Mouse (Mus musculus) mesoderm, embryonic 11.5 days (tissue): ENCODE measurements around the gene Pxt1.
A peak's percentile ranks its signal among the peaks of the same experiment; 100 is the strongest.

Experiments used
- DNase-seq: peaks from one replicate; pipeline ENCODE4 v3.0.0-alpha.2; 2012; ENCODE audit warnings: low read depth, low spot score

Pxt1 gene

DNA sequence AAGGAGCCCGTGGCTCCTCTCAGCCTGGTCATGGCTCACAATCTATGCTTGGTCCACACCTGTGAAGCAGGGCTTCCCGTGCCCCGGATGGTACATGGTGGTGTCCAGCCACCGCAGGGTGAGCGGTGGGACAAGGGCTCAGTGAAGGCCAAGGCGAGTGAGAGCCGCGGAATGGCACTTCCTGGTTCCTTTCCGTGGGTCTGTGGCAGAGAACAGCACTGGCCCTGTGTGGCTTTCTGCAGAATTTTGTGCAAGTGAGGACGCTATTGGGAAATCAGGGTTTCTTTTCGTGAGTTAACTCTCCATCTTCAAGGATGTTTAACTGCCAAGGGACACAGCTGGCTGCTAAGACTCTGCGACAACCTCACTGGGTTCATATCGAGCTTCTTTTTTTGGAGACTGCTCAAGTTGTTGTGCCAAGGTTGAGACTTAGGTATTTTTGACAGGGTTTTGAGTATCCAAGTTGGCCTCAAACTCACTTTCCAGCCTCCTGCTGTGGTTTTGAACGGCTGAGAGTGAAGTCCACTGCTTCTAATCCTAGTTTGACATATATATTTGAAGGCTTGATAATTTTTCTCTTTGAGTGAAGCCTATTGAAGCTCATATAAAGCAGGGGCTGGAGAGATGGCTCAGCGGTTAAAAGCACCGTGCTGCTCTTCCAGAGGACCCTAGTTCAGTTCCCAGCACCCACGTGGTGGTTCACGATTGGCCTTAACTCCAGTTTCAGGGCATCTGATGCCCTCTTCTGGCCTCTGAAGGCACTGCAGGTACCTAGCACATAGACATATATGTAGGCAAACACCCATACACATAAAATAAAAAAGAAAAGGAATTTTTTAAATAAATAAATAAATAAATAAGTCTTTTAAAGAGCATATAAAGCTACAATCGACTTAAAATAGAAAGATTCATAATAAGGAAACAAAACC, 3.6 kb upstream of the Pxt1 start:
- no peak for DNase-seq

DNA sequence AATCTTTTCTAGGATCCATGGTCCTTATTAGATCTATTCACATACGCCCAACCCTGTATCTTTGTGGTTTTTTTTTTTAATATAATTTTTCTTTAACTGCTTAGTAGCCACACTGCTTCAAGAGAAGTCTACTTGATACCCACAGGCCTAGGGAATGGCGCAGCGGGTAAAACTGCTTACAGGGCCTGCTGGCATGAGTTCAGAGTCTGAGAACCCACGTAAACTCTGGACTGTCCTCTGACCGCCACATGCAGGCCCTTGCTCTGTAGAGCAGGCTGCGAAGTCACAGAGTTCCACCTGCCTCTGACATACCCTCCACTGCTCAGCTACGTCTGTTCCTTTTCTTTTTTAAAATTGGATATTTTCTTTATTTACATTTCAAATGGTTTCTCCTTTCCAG, 841 bp upstream of the Pxt1 start:
- DNase-seq = no peak

DNA sequence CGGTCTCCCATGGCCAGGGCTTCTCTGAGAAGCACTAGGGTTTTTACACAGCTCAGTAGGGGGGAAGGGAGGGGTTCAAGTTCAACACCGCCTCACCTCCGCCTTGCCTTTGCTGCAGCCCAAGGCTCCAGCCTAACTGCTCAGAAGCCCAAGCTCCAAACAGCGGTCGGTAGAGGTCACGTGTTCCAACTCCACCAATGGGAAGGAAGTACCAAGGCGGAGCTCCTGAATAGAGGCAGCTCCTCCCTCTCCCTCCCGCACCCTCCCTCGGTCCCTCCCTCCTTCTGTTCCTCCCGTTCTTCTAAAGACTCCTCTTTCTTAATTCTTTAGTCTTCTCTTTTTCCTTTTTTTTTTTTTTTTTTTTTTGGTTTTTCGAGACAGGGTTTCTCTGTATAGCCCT, 1.5 kb downstream of the Pxt1 start:
- DNase-seq = no peak

DNA sequence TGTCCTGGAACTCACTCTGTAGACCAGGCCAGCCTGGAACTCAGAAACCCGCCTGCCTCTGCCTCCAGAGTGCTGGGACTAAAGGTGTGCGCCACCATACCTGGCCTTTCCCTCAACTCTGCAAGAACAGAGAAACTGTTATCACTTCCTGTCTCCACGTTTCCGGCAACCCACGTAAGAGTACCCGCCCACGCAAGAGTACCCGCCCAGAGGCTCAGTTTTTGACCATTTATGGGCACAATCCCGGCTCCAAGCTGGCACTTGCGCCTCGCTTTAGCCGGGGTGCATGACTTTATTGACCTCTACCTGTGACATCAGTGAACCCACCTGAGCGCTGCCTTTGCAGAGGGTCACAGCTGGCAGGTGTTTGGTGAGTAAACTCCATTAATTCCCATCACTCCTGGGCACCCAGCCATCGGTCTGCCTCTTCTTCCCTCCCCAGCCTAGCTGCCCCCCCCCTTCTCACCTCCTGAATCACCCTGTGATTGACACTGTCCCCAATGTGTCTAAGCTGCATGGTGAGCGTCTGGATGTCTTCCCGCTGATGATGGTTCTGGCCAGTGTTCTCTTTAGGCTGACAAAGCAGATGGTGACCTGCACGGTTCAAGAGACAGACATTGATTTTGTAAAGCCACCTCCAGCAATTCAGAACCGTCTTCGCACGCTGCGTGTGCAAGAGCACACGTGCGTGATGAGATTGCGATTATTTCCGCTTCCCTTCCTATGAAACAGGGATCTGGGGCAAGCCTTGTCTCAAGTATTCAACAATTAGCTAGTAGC, 2.7 kb downstream of the Pxt1 start:
- no peak for DNase-seq

DNA sequence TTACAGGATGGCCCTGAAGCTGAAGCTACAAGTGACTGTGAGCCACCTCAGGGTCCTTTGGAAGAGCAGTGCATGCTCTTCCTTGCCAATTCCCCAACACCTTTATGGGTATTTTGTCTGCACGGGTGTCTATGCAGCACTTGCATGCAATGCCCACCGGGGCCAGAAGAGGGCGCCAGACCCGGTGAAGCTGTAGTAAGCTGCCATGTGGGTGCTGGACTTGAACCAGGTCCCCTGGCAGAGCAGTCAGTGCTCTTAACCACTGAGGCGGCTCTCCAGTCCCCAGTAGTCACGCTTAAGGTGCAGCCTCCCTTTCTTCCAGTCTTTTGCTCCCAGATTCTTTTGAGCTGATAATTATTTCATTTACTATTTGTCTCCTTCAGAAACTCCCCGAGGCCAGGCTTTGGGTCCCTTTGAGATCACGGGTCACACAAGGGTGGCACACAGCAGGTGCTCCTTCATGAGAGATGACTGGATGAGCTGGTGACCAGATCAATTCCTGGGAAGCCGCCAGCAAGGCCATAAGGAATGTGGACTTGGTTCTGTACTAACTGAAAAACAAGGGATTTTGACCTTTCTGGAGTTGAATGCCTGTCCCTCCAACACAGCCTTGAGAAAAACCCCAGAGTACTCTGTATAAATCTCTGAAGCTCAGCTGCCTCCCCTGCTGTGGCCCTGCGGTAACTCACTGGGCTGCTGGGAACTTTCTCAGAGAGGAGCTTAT, 6.9 kb downstream of the Pxt1 start:
- no peak for DNase-seq

DNA sequence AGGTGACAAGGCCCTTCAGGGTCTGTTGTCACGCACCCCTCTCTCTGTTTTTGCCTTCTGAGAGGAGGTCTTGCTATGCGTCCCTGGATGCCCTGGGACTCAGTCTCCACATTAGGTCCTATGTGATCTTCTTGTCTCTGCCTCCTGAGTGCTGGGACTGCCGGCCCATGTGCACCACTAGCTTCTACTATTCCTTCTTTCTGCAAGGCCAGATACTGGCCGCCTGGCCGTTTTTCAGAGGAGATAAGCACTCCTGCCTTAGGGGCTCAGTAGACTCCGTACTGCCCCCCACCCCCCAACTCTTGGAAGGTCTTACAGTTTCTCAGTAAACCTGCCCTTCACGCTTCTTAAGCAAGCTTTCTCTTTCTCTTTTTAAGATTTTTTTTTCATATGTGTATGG, 7.5 kb downstream of the Pxt1 start:
- no peak for DNase-seq

DNA sequence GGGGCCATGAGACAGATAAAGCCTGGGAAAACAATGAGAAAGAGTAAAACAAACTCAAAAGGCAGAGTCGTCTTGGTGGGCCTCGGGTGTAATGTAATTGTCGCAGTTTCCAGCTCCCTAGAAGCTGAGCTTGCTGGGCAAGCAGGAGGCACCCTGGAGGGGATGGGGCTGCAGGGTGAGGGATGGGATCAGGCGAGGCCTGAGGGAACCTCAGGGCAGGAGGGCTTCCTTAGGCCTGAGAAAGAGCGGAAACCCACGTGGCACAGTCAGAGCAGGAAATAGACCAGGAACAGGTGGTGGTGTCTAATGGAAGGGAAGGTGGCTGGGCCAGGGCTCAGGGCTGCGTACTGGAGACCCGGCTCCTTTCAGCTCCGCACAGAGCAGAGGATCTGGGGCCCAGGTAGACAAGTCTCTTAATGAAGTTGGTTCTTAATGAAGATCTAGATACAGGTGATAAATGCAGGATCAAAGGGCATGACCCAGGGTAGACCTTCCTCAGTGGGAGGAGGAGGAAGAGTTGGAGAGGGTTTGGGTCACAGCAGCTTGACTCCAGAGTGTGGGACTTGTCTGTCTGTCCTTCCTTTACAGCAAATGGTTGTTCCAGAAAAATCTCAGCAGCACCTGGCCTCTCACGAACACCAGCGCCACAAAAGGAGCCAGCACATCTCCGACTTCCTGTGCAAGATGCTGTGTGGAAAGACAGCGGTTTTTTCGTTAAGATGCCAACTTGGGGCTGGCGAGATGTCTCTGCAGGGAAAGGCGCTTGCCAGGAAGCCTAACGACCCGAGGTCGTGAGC, 9.3 kb downstream of the Pxt1 start:
- DNase-seq = no peak

DNA sequence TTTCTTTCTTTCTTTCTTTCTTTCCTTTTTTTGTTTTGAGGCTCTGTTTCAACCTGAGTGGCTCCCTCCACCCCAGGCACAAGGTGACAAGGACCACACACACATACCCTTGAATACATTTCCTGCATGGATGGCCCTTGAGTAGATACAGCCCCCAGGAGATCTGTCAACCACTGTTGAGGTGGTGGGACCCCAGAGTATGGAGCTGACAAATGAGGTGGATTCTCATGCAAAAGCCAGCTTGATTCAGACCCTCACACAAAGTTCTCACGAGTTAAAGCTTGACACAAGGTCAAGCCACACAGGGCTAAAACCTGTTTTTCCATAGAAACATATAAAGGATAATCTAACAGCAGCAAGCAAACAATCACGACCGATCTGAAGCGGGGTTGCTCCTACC, 11.4 kb downstream of the Pxt1 start:
- DNase-seq = no peak

DNA sequence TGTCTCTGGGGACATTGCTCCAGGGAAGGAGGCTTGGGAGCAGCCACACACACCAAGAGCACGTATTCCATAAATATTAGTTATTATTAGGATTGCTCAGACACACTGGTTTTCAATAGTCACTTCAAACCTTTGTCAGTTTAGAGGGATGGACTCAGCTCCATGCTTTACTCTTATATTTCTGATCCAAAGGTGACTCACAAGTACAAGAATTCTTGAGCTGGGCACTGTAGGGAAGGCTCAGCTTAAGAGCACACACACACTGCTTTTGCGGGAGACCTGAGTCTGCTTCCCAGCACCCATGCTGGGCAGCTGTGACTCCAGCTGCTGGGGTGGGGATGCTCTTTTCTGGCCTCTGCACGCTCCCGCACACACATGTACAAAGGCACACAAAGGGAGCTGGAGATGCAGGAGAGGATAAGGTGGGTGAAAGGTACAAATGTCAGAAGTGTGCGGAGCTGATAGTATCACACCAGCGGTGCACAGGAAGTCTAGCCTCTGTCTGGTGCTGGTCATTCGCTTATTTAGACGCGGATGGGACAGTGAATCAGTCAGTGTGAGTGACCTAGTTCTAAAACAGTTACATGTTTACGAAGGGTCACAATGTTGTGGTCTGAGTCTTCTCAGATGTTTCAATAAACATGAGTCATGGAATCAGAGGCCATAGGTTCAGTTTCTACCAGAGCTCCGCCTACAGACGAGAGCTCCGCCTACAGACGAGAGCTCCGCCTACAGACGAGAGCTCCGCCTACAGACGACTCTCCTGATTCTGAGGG, 12.0 kb downstream of the Pxt1 start:
- no peak for DNase-seq

DNA sequence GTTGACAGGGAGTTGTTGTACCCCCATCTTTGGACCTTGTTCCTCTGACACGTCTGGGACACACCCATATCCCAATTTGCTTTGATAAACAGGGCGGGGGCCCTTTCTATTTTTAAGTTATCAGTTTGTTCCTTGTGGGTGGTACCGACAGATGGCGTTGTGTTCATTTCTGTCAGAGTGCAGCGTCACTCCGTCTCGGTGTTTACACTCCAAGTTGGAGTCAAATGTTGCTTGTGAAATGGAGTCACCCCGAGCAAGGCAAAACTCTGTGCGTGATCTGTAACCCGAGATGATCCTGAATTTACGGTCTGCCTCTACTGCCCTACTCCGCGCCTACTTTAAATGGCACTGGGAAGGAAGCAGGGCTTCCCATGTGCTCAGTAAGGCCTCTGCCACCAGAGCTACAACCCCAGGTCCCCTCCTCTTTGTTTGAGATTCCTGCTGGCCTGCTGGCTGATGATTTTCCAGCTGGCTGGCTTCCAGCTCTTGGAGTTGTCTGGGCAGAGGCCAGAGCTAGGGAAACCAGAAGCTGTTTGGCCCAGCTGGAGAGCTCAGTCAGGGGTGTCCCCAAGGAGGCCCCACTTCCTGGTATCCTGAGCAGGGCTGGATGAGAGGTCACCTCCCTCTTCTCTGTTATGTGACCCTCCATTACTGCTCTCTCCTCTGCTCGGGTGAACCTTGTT, 13.1 kb downstream of the Pxt1 start:
- DNase-seq = peak; percentile 75

DNA sequence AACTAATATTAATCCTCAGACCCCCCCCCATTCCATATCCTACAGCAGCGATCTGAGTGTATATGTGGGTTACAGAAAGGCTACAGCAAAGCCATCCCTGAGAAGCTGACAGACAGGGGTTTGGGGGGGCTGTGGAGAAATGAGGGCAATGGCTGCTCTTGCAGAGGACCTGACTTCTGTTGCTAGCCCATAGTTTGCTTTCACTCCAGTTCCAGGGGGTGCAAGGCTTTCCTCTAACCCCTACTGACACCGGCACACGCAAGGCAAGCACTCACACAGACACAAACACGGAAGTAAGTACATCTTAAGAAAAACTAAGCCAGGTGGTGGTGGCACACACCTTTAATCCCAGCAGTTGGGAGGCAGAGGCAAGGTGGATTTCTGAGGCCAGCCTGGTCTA, 14.3 kb downstream of the Pxt1 start:
- no peak for DNase-seq

DNA sequence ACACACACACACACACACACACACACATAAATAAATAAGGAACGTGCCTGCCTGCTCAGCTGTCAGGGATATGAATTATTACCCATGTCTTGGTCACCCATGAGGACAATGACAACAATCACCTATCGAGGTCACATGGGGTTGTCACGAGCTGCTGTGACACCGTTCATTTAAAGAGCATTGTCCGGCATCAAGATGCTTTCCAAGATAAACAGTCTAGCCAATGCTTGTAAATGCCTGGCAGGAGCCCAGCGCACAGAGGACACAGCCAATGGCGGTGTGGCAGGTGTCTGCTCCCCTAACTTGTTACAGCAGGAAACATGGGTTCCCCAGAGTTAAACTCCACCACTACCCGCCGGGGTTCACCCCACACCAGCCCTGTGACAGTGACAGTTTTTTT, 15.6 kb downstream of the Pxt1 start:
- no peak for DNase-seq

DNA sequence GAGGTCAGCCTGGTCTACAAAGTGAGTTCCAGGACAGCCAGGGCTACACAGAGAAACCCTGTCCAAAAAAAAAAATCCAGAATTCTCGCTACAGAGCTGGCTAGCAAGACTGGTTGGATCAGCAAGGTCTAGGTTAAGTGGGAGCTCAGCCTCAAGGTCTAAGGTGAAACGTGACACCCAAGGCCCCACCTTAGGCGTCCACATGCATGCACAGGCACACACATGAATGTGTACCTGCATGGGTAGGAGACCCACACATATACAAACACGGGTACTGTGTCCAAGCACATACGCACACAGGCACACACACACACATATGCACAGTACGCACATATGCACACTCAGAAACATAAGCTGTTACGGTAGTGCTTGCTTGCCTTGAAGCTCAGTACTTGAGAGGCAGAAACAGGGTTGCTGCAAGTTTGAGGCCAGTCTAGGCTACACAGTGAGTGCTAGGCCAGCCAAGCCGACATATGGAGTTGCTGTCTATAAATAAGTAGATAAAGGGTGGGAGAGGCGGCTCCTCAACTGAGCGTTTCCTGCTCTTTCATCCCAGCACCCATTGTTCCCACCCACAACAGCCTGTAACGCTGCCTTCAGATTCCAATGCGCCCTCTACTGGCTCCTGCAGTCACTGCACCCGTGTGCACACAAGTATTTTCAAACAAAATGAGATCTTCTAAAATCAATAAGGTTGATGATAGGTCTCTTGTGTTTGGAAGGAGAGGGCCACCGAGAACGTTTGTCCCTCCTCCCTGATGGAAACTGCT, 16.6 kb downstream of the Pxt1 start:
- DNase-seq = peak; percentile 76

DNA sequence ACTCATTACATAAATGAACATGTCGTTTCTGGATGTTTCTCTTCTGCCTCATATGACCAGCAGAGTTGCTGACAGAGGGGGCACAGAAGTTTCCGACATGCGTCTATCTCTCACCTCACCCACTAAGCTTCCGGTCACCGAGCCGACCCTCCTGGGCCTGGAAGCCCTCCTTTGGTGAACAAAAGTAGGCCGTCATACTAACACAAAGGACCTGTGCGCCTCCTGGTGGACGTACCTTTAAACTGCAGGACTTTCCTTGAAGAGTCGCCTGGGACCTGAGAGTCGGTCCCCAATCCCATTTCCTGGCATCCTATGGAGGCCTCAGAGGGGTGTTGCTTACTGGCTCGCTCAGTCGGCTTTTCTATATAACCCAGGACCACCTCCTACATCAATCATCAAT, 17.3 kb downstream of the Pxt1 start:
- DNase-seq = peak; percentile 86

DNA sequence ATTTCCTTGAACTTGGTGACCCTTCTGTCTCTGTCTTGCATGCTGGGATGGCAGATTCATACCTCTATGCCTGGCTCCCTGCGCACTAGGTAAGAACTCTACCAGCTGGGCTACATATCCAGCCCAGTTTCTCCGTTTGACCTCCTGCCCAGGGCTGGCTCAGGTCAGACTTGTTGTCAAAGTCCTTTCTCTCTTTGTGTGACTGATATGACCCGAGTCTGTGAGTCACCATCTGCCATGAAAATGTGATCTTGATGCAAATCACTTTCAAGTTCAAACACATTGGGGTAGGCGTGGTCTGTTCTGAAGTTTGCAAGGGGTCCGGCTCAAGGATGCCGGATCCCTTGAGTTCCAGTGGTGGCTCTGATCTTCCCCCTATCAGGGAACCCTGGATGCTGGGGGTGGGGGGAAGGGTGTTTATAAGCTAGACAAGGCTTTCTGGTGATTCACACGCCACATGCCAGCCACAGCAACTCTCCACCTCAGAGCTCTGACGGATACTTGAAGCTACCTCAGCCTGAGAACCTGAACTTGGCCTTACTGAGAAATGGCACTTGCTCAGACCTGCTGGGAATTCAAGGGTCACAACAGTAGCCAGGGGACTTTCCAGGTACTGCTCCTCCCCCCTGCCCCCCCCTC, 18.6 kb downstream of the Pxt1 start:
- DNase-seq = no peak

DNA sequence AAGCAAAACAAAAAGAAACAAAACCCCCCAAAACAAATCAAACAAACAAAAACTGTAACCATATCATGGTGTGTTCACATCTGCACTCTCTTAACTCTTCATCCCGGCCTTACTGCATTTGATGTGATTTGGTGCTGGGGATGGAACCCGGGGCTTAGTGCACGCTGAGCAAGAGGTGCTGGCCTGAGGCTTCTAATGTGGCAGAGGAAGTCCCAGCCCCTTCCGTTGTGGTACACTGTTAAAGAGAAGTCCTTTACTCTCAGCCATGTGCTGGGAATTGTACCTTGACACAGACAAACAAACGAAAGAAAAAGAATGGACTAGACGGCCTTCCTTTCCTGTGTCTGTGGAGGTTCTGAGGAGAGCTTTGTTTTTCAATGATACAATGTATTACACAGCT, 21.5 kb downstream of the Pxt1 start:
- no peak for DNase-seq

DNA sequence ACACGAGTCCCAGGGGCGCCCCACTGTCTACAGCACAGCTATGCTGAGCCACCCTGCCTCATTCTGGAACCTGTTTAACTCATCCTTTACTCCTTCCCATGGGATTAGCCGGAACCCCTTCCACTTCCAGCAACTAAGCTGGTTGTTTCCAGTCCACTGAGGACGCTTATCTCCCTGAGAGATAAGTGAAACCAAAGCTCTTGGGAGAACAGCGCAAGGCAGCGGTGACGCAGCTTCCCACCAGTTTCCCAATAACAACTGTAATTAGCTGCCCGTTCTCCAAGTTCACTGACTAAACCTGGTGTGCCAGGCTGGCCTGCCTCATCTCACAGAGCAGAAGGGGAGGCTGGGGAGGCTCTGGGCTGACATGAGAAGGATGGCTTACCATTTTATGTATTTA, 22.6 kb downstream of the Pxt1 start:
- no peak for DNase-seq

DNA sequence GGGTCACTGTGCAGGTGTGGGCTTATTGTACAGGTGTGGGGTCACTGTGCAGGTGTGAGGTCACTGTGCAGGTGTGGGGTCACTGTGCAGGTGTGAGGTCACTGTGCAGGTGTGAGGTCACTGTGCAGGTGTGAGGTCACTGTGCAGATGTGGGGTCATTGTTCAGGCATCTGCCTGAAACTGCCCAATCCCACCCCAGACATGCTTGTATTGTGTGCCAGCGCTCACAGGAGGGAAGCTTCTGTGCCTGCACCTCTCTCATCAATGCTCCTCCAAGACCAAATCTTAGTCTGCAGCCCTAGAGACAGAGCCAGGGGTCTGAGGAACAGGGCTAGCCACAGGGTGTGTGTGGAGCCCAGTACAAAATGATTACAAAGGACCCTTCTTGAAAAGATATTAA, 27.1 kb downstream of the Pxt1 start:
- no peak for DNase-seq
